Mouse (Mus musculus) c-Kit-positive CD71-negative TER-119-negative erythroid progenitor cells, embryonic 14.5 days (primary cell): ENCODE measurements around the gene Platr17.
"Not testable (repeated sequence)": the region's sequence is repeated elsewhere in the genome, so short reads cannot be mapped to it uniquely, and the experiment has no call there.

Experiments
- DNase-seq: peaks from one replicate; pipeline ENCODE4 v3.0.0-alpha.2; 2013; ENCODE audit warnings: low read depth

Platr17 gene

DNA sequence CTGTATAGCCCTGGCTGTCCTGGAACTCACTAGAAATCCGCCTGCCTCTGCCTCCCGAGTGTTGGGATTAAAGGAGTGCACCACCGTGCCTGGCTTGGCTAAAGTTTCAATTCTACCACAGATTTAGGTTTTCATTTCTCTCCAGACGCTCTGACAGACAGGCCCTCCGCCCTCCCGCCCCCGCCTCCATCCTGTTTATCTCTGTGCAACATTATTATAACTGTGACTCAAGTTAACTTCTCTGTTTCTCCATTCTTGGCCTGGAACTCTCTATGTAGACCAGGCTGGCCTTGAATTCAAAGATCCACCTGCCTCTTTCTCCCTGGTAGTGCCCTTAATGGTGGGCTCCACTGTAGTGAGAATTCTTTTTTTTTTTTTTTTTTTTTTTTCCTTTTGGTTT lies 2.4 kb upstream of the Platr17 start:
- no peak for DNase-seq

- DNase-seq: not testable (repeated sequence)
These were observed 854 bp upstream of the Platr17 start for GRCm38 (mm10) chr17:33903911-33904651.

GRCm38 (mm10) chr17:33908331-33909076 lies 3.6 kb downstream of the Platr17 start:
- no peak for DNase-seq

- peak; percentile 95 for DNase-seq
These were observed 4.3 kb downstream of the Platr17 start, which contains the start of gene Daxx for GRCm38 (mm10) chr17:33909077-33909868. Gene Daxx, plus strand, starts transcription at chr17:33909414.

DNA sequence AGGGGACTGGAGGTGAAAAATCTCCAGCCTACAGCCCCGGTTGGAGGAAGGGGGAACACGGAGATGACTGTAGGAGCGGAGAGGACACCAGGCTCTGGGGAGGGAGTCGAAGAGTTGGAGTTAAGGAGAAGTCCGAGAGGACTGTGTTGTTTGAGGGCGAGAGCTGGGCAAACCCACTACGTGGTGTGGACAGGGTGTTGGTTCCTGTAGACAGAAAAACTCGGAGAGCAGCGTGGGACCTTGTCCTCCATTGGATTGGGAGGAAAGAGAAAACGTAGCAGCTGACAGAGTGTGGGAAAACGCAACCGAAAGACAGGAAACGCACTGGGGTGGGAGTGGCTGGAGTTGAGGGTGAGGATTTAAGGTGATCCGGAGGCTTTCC lies 4.9 kb downstream of the Platr17 start:
- DNase-seq: no peak

DNA sequence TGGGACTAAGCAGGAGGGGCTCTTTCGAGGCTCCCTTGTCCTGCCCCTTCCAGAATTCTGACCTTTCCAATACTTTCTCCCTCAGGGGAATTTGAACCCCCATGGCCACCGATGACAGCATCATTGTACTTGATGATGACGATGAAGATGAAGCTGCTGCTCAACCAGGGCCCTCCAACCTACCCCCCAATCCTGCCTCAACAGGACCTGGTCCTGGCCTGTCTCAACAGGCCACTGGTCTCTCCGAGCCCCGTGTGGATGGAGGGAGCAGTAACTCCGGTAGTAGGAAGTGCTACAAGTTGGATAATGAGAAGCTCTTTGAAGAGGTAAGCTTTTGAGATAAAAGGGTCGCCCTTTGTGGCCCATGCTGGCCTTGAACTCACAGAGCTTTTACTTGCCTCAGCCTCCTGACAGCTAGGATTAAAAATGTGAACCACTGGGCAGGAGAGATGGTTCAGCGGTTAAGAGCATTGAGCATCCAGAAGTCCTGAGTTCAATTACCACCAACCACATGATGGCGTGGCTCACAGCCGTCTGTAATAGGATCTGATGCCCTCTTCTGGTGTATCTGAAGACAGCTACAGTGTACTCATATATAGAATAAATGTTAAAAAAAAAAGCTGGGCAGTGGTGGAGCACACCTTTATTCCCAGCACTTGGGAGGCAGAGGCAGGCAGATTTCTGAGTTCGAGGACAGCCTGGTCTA lies 5.6 kb downstream of the Platr17 start:
- no peak for DNase-seq

DNA sequence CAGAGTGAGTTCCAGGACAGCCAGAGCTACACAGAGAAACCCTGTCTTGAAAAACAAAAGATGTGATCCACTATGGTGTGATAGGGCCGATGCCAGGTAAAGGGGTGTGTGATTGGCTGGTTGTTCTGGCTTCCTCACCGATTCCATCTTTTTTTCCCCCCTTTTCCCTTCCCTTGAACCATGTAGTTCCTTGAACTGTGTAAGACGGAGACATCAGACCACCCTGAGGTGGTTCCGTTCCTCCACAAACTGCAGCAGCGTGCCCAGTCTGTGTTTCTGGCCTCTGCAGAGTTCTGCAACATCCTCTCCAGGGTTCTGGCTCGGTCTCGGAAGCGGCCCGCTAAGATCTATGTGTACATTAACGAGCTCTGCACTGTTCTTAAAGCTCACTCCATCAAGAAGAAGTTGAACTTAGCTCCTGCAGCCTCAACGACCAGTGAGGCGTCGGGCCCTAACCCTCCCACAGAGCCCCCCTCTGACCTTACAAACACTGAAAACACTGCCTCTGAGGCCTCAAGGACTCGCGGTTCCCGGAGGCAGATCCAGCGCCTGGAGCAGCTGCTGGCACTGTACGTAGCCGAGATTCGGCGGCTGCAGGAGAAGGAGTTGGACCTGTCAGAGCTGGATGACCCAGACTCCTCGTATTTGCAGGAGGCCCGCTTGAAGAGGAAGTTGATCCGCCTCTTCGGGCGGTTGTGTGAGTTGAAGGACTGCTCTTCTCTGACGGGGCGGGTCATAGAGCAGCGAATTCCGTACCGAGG lies 6.3 kb downstream of the Platr17 start:
- DNase-seq: no peak

GRCm38 (mm10) chr17:33911813-33912414 lies 7.0 kb downstream of the Platr17 start:
- no peak for DNase-seq

- no peak for DNase-seq
These were observed 8.3 kb downstream of the Platr17 start for GRCm38 (mm10) chr17:33913264-33913663.

DNA sequence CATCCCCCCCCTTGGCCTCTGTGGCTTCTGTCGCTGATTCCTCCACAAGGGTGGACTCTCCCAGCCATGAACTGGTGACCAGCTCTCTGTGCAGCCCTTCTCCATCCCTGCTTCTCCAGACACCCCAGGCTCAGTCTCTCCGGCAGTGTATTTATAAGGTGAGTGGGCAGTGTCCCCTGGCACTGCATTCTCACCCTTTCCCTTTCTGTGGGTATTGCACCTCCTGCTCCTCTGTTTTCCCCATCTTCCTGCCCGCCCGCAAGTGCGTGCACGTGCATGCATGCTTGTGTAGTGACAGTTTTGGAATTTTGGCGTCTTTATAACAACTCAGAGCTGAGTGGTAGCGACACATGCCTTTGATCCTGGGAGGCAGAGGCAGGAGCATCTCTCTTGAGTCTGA lies 9.0 kb downstream of the Platr17 start:
- DNase-seq: no peak

- DNase-seq: no peak
These were observed 10.0 kb downstream of the Platr17 start for GRCm38 (mm10) chr17:33914969-33915391.

GRCm38 (mm10) chr17:33915671-33916250 lies 10.8 kb downstream of the Platr17 start, which contains the start of the genes Tapbp and Zbtb22:
Gene Tapbp, plus strand, starts transcription at chr17:33915899.
Gene Zbtb22, plus strand, starts transcription at chr17:33915904.
- DNase-seq: peak; percentile 98

DNA sequence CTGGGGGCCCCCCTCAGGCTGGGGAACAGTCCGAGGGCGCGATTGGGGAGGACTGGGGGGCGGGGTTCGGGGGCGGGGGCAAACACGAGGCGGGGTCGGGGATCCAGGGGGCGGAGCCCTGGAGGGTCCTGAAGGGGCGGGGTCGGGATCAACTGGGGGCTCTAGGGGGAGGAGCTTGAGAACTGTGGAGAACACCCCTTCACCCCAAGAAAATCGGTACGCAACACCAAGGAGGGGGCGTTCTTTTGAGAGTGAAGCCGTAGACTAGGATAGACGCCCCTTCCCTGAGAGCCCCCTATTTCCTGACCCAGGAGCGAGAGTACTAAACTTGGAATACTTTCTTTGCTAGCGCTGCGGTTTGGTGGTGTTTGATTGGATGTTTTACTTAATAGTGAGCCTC lies 11.4 kb downstream of the Platr17 start:
- DNase-seq: no peak

GRCm38 (mm10) chr17:33916847-33917655 lies 12.1 kb downstream of the Platr17 start:
- DNase-seq: no peak

GRCm38 (mm10) chr17:33917656-33918292 lies 12.8 kb downstream of the Platr17 start:
- DNase-seq: no peak

DNA sequence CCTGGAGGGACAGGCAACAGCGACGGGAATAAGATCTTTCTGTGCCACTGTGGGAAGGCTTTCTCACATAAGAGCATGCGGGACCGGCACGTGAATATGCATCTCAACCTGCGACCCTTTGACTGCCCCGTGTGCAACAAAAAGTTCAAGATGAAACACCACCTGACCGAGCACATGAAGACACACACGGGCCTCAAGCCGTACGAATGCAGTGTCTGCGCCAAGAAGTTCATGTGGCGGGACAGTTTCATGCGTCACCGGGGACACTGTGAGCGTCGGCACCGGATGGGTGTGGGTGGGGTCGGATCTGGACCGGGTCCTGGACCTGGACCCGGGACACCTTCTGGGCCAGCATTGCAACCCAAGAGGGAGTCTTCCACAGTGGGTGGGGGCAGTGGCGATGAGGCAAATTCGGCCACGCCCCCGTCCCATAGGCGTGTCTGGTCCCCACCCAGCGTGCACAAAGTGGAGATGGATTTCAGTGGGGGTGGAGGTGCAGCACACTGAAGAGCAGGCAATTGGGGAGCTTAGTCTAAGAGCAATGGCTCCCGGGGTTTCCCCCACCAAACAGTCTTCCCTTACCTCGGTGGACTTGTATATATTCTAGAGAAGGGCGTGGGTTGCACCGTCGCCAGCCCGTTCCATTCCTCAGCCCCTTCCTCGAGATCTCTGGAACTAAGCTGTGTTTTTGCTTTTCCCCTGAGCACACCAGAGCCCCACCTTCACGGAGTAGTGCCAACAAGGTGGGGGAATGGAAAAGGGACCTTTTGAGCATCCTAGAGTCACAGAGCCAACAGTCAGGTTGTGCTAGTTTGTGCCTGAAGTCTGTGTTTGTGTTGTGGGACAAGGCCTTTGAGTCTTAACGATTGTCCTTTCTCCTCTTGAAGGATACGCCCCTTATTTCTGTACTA lies 13.6 kb downstream of the Platr17 start:
- DNase-seq: no peak

GRCm38 (mm10) chr17:33919351-33920281 lies 14.7 kb downstream of the Platr17 start:
- no peak for DNase-seq
